In genomic region chr5:52565813-52566531, GRCm38 (mm10) we compare ENCODE assay signal across 9 mouse cellular contexts. TPM values are rescaled to one million over a fixed set of nuclear protein-coding genes. Genes with fewer than 3 reads are reported as not detected.
DNase-seq lines count a peak whose midpoint lies in the region; ATAC-seq and TF ChIP-seq lines count a peak whose summit lies in the region.
"Had no signal": no experiment of that assay in that cellular context is flagged by ENCODE, and none has a peak within 500 bp of the region (broad histone marks: within the 10 kb centered on the region; RNA-seq: fewer than 3 reads in every experiment).

Gene Lgi2, minus strand, starts transcription at chr5:52566462.

- H3K9me3 ChIP-seq in liver, embryonic 15.5 days (replicated peaks), result no peaks in the 10 kb centered on the region

- no peaks in the 10 kb centered on the region for H3K4me1 ChIP-seq in liver, embryonic 15.5 days (replicated peaks)

- no peak within 1 kb of the TSS for H3K9ac ChIP-seq in liver, embryonic 15.5 days

- peak within 1 kb of the TSS; percentile 66 for H3K4me2 ChIP-seq in liver, embryonic 15.5 days

- peak; percentile 23 for DNase-seq in layer of hippocampus, adult 11-12 months (ENCODE audit: low spot score)
- no peak for DNase-seq in layer of hippocampus, adult 9-10 months (ENCODE audit: low spot score)
- DNase-seq in cerebellum, adult 9-10 months, result peak; percentile 31
- peak; percentile 67 for DNase-seq in gastrocnemius, adult 2 months
- DNase-seq in kidney, postnatal 4 days, result peak; percentile 65 to 76
- DNase-seq in retina, postnatal 7 days (ENCODE audit: low read depth, low spot score), result peak; percentile 28
- DNase-seq in c-Kit-positive CD71-positive TER-119-positive erythroid progenitor cells, embryonic 14.5 days (ENCODE audit: low spot score), result no peak

- ATAC-seq in liver, embryonic 15.5 days (ENCODE audit: insufficient read depth), result no peak
- ATAC-seq: Patski had no signal

- no peaks in the 10 kb centered on the region for H3K36me3 ChIP-seq in liver, embryonic 15.5 days (replicated peaks)

- WGBS in liver, embryonic 15.5 days (ENCODE audit: insufficient replicate concordance), result under 1% methylated on average over 72 of the region's 83 CpGs

- peak within 1 kb of the TSS; percentile 24; the same call in 1 of the 2 replicates for H3K27ac ChIP-seq in gastrocnemius, adult 2 months
- H3K27ac ChIP-seq in liver, embryonic 15.5 days (replicated peaks), result no peak within 1 kb of the TSS

- H3K27me3 ChIP-seq in liver, embryonic 15.5 days, result peaks cover 48% of the 10 kb centered on the region

- no peak for TF ChIP-seq CTCF in gastrocnemius, adult 2 months (IDR thresholded peaks at IDR 0.05)

- peak within 1 kb of the TSS; percentile 74 for H3K4me3 ChIP-seq in gastrocnemius, adult 2 months
- peak within 1 kb of the TSS; percentile 45 for H3K4me3 ChIP-seq in liver, embryonic 15.5 days (replicated peaks)

- intact Hi-C loops in gastrocnemius, adult 2 months (cut with DNase I), result no loop called here

RNA-seq across cellular contexts. Expression of gene Lgi2, which starts in this region (rescaled TPM):
- 1 to 10 TPM; 1.0 to 1.3 TPM for total RNA-seq in gastrocnemius, adult 2 months (2021)
- polyA plus RNA-seq in liver, embryonic 15.5 days (2015; fragmentation: Nextera tagmentation; extraction: Ambion mirVana), result 0.37 and 0.41 TPM in 2 replicates

Comparison
In these comparisons a context has a peak if more than half of its experiments do, and no peak if none do; other contexts are left out.
1. DNase-seq: peak in layer of hippocampus, adult 11-12 months (single experiment), cerebellum, adult 9-10 months (single experiment), gastrocnemius, adult 2 months (single experiment), kidney, postnatal 4 days (2 of 2) and retina, postnatal 7 days (single experiment); none in layer of hippocampus, adult 9-10 months (single experiment) and c-Kit-positive CD71-positive TER-119-positive erythroid progenitor cells, embryonic 14.5 days (single experiment).